Mouse (Mus musculus) 3T3-L1 (cell line): ENCODE data around the gene Arhgap1.
"Not testable (repeated sequence)": the region's sequence is repeated elsewhere in the genome, so short reads cannot be mapped to it uniquely, and the experiment has no call there.

ENCODE experiments used
- DNase-seq: peaks from one replicate; pipeline ENCODE4 v3.0.0-alpha.2; 2015; ENCODE audit warnings: low read depth, low spot score

Arhgap1 gene

GRCm38 (mm10) chr2:91649553-91650359 lies at the start of gene Arhgap1, which contains the start of gene Zfp408:
Gene Arhgap1 (plus strand): TSS chr2:91649860.
Gene Zfp408 (minus strand): TSS chr2:91649791.
- DNase-seq: peak; percentile 100

- no peak for DNase-seq
Observed at GRCm38 (mm10) chr2:91600475-91600874, 49.2 kb upstream of the Arhgap1 start.

DNA sequence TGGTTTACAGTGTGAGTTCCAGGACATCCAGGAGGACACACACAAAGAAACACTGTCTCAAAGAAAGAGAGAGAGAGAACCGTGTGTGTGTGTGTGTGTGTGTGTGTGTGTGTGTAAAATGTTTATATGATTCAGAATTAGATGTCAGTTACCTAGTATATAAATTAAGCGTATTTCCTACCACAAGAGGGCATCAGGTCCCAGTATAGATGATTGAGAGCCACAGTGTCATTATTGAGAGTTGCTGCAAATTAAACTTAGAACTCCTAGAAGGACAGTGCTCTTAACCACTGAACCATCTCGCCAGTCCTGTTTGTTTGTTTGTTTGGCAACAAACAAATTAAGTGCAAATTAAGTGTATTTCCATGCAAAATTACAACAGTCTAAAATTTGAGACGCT lies 47.3 kb upstream of the Arhgap1 start:
- peak; percentile 36 for DNase-seq

DNA sequence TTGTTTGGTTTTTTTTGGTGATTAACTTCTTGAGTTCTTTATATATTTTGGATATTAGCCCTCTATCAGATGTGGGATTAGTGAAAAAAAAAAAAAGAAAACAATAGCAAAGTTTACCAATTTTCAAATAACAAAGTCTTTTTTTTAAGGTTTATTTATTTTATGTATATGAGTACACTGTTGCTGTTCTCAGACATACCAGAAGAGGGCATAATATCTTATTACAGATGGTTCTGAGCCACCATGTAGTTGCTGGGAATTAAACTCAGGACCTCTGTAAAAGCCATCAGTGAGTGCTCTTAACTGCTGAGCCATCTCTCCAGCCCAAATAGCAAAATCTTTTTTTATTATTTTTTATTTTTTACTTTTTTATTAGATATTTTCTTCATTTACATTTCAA lies 40.3 kb upstream of the Arhgap1 start:
- peak; percentile 51 for DNase-seq

DNA sequence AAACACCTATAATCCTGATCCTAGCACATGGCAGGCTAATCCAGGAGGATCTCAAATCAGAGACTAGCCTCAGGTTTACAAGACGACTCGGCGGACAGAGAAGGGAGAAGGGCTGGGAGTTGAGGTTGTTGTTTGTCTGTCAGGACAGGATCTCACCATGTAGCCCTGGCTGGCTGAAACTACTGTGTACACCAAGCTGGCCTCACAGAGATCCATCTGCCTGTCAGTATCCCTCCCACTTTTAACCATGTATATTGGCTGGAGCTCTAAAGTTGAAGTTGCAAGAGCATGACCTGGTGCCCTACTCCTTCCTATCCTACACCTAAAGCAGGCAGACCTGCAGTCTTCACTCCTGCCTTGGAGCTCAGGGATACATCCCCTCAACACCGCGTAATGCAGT lies 27.3 kb upstream of the Arhgap1 start:
- DNase-seq: no peak

DNA sequence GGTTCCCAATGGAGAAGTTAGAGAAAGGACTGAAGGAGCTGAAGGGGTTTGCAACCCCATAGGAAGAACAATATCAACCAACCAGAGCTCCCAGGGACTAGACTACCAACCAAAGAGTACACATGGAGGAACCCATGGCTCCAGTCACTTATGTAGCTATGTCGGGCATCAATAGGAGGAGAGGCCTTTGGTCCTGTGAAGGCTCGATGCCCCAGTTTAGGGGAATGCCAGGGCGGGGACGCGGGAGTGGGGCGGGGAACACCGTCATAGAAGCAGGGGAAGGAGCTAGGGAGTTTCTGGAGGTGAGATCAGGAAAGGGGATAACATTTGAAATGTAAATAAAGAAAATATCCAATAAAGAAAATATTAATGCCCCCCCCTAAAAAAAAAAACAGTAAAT lies 26.3 kb upstream of the Arhgap1 start:
- DNase-seq: not testable (repeated sequence)

DNA sequence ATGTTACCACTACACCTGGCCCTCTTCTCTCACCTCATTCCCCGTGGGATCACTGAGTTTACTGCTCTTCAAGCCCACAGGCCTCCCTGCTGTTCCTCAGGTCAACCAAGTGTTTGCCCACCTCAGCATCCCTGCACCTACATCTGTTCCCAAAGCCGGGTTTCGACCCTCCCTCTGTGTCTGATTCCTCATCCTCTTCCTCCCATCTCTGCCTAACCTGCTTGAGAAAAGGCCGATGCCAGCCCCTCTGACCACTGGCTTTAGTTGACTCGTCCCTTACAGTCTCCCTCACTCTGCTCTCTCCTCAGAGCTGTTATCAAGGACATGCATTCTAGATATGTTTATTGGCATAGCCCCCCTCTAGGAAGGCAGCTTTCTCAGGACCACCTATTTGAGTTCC lies 22.2 kb upstream of the Arhgap1 start:
- no peak for DNase-seq

DNA sequence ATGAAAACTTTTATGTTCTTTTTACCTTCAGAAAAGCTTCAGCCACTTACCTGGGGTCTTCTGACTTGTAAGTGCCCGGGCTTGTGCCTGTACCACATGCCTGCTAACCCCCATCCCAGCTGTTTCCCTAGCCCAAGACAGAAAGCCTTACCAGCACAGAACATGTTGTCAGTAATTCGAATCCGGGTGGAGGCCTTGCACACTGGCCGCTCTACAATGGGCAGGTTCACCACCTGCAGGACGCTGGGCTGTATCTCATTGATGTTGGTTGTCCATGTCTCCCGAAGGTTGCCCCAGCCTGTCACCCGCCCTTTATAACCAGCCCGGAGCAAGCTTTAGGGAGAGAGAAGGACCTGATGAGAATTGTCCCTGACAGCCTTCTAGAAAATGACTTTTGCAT lies 21.5 kb upstream of the Arhgap1 start:
- DNase-seq: no peak

- DNase-seq: peak; percentile 39
Observed at GRCm38 (mm10) chr2:91629682-91630081, 20.0 kb upstream of the Arhgap1 start.

DNA sequence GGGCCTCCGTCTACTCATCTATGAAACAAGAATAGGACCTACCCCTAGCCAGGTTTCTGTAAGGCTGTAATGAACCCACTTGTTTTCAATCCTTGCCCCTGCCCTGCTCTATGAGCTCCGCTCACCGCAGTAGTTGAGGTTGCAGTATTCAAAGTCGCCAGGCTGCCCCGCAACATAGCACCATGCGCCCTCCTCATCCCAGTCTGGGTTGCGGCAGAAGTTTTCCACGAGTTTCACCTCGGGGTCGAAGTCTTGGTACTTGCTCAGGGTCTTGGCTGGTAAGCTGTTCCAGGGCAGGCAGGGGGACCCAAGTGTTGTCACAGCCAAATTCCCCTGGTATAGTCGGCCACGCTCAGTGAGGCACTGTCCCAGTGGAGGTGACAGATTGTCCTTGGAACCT lies 19.3 kb upstream of the Arhgap1 start:
- no peak for DNase-seq

GRCm38 (mm10) chr2:91631826-91632225 lies 17.8 kb upstream of the Arhgap1 start:
- DNase-seq: no peak

- no peak for DNase-seq
Observed at GRCm38 (mm10) chr2:91632316-91632715, 17.3 kb upstream of the Arhgap1 start.

DNA sequence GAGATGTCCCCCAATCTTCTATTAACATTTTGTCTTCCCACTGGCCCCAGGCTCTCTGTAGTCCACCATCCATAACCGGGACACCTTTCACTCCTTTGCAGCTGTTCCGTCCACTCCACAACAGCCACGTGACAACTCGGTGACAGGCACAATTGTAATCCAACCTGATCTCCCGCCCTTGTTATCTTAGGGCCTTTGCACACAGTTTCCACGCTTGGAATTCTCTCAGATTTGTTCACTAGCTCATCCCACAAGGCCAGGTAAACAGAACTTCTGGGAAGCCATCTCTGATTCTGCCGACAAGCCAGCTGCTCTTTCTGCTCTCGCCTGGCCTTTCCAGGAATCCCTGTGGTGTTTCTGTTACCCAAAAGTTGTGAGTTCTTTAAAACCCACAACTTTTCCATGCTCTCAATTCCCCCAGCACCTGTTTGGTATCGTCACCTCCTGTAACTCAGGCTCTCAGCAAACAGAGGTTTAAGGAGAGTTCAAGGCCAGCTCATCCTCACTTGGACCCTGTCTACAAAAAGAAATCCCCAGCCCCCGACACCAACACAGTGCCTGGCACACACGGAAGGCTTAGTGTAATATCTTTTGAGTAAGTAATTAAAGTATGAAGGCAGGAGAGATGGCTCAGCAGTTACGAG lies 16.2 kb upstream of the Arhgap1 start:
- no peak for DNase-seq

GRCm38 (mm10) chr2:91634841-91635240 lies 14.8 kb upstream of the Arhgap1 start:
- no peak for DNase-seq

DNA sequence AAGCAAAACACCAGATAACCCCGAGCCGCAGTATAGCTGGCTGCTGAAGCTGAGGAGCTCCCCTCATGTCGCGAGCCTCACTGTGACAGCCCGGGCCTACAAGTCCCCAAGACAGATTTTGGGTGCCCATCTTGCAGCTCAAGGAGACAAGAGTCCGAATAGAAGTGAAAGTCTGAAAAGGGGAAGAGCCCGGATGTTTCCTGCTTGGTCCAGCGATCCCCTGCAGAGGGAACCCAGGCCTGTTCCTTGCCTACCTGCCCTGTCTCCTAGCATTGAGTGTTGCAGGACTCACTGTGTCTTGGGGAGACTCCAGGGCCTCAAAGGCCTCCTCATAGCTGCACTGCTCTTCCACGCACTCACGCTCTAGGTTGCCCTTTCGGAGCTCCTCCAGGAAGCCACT lies 14.2 kb upstream of the Arhgap1 start:
- DNase-seq: no peak

DNA sequence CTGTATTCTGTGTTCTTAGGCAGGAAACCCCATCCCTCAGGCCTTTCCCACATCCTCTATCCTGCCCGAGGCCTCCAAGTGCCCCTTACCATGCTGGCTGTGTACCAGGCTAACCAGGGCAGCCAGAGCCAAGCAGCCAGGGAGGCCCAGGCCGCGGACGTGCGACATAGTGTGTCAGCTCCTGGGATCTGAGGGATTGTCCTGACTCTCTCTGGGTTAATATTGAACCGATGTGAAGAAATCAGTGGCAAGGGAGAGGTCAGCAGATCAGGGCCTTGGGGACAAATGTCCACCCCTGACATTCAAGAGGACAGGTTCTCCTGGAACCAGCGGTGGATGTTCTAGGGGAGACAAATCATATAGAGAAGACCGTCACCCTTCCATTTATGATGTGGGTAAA lies 13.4 kb upstream of the Arhgap1 start, which contains the start of gene F2:
TSS of gene F2 (minus strand) at position 186 of the 400 bp plus-strand sequence.
- no peak for DNase-seq

DNA sequence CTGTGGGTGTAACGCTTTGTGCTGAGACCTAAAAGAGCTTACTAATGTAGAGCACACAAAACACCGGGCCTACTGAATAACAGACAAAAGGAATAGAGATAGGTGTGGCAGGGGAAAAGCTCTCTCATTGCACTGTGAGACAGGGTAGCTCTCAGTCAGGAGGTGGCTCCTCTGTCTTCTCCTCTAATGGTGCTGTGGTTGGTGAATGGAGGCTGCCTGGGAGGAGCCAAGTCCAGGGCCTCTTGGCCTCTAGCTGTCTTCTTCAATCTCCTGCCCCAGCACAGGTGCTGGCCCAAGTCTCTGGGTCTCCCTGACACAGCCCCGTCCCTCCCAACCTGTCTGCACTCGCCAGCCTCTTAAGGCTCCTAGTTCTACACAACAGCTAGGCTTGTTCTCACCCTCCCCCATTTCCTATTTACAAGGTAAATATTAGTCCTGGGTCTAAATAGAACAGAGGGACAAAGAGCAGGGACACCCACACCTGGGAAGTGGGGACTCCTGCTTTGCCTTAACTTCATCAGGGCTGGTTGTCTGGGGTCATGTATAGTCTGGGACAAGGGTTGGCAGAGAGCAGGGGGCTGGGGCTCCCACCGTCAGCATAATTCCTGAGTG lies 12.8 kb upstream of the Arhgap1 start:
- DNase-seq: no peak

DNA sequence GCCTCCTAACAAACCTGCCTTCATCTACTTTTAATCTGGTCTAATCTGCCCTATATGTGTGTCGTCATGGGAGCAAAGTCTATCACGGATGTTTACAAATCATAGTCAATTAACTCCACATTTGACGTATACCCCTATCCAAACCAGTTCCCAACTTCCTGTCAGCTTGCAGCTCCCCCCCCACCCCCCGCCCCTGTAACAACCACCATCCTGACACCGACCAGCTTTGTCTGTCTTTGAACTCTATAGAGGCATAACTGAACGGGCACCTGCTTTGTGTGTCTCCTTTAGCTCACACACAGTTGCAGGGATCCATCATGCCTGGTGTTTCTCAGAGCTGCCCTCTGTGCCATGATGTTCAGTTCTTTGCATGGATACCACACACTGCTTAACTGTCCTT lies 10.7 kb upstream of the Arhgap1 start:
- no peak for DNase-seq

DNA sequence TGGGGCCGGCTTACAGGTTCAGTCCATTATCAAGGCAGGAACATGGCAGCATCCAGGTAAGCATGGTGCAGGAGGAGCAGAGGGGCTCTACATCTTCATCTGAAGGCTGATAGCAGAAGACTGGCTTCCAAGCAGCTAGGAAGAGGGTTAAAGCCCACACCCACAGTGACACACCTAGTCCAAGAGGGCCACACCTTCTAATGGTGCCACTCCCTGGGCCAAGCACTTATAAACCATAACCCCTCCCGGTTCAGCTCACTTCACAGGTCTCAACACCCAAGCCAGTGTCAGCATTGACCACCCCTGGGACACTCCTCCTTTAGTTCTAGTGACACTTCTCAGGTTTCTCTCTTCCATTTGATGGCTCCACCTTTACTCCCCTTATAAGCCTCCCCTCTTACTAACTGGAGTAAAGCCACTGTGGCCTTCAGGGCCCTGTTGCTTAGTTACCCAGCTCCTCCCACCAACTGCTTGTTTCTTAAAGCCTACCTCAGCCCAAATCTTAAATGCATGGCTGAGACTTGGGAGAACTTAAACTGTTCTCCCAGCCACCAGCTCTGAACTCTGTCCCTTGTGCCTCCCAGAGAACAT lies 6.7 kb upstream of the Arhgap1 start:
- no peak for DNase-seq

GRCm38 (mm10) chr2:91644021-91644420 lies 5.6 kb upstream of the Arhgap1 start:
- DNase-seq: no peak

DNA sequence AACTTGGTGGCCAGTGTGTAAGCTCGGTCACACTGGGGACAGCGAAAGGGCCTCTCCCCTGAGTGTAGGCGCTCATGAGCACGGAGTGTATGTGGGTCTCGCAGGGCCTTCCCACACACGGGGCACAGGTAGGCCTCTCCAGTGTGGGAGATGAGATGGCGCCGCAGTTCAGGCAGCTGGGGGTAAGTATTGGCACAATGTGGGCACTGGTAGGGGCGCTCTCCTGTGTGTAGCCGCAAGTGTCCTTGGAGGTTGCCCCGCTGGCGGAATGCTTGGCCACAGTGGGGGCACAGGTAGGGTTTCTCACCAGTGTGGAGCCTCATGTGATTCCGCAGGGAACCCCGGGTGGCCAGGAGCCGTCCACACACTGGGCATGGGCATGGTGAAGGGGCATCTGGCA lies 4.3 kb upstream of the Arhgap1 start:
- no peak for DNase-seq

DNA sequence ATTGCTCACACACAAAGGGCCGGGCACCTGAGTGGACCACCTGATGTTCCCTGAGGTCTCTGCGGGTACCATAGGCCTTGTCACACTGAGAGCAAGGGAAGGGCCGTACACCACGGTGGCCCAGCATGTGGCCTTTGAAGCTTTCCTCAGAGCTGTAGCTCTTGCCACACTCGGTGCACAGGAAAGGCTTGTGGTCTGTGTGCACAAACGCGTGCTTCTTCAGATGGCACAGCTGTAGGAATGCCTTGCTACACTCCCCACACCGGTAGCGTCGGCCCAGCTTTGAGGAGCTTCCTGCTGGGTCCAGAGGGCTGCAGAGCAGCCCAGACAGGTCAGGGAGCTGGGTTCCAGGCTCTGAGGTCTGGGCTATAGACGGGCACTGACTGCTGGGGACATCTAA lies 3.8 kb upstream of the Arhgap1 start:
- DNase-seq: no peak
